ENCODE assay signal across 25 mouse cellular contexts in genomic region chr1:190589586-190589985, GRCm38 (mm10).
"Had no signal": no experiment of that assay in that cellular context is flagged by ENCODE, and none has a peak within 500 bp of the region (broad histone marks: within the 10 kb centered on the region; RNA-seq: fewer than 3 reads in every experiment).

No protein-coding gene starts in this region.

- ATAC-seq: forebrain, embryonic 16.5 days; hindbrain, embryonic 16.5 days; inflammation-experienced regulatory T-cells, adult 6 months; intestine, embryonic 15.5 days; intestine, postnatal 0 days; liver, postnatal 0 days had no signal

- H3K4me3 ChIP-seq: gastrocnemius, adult 2 months; hindbrain, embryonic 10.5 days; hindbrain, embryonic 12.5 days; intestine, embryonic 15.5 days; layer of hippocampus, adult 2 months; left cerebral cortex, adult 2 months; liver, embryonic 13.5 days; liver, embryonic 15.5 days had no signal

- DNase-seq: gastrocnemius, adult 2 months; gastrocnemius, postnatal 10 days; gastrocnemius, postnatal 25 days; heart, adult 18-20 months; heart, postnatal 10 days; heart, postnatal 4 days; kidney, adult 18-20 months; kidney, postnatal 10 days; kidney, postnatal 36 days; liver; liver, embryonic 13.5 days; liver, postnatal 0 days had no signal

- H3K9ac ChIP-seq: hindbrain, embryonic 12.5 days; hindbrain, embryonic 14.5 days; intestine, embryonic 15.5 days; liver, embryonic 13.5 days; liver, embryonic 15.5 days; liver, postnatal 0 days had no signal

- H3K4me2 ChIP-seq: heart, embryonic 11.5 days; hindbrain, embryonic 12.5 days; hindbrain, embryonic 14.5 days; intestine, embryonic 15.5 days; liver, embryonic 11.5 days; liver, embryonic 13.5 days; liver, embryonic 15.5 days had no signal

- H3K36me3 ChIP-seq: hindbrain, embryonic 10.5 days; hindbrain, embryonic 12.5 days; intestine, embryonic 15.5 days; liver, embryonic 13.5 days; liver, embryonic 15.5 days had no signal

- H3K27me3 ChIP-seq: hindbrain, embryonic 12.5 days; intestine, embryonic 15.5 days; liver, embryonic 13.5 days; liver, embryonic 15.5 days had no signal

- H3K9me3 ChIP-seq: hindbrain, embryonic 10.5 days; hindbrain, embryonic 12.5 days; intestine, embryonic 15.5 days; liver, embryonic 13.5 days; liver, embryonic 15.5 days had no signal

- H3K4me1 ChIP-seq: hindbrain, embryonic 10.5 days; hindbrain, embryonic 12.5 days; intestine, embryonic 15.5 days; liver, embryonic 13.5 days; liver, embryonic 15.5 days had no signal

- H3K27ac ChIP-seq: gastrocnemius, adult 2 months; hindbrain, embryonic 10.5 days; hindbrain, embryonic 12.5 days; hindbrain, embryonic 14.5 days; intestine, embryonic 15.5 days; layer of hippocampus, adult 2 months; left cerebral cortex, adult 2 months; liver, embryonic 13.5 days; liver, embryonic 15.5 days had no signal
